Mouse (Mus musculus): Measurements from ENCODE around the gene Micu1. TPM values are rescaled to one million over a fixed set of nuclear protein-coding genes. Genes with fewer than 3 reads are reported as not detected.

Gene Micu1
- polyA plus RNA-seq, 1 experiment from 2014 or later: 26.4 TPM

- H3K9ac ChIP-seq (replicated peaks): 0 out of 2 replicates have a peak overlapping the region, but pooled peaks have one; percentile 30
- H3K27ac ChIP-seq (ENCODE audit: low read depth): peak overlapping the region; percentile 29; the same call in 1 of the 2 replicates
- peak overlapping the region; percentile 42; the same call in 1 of the 2 replicates for H3K4me2 ChIP-seq (ENCODE audit: low read depth, low read length)
- ATAC-seq: peak; percentile 89
- no peak for TF ChIP-seq CTCF (IDR thresholded peaks at IDR 0.05; ENCODE audit: low read depth)
- peak; percentile 85 for TF ChIP-seq EP300 (IDR thresholded peaks at IDR 0.05; ENCODE audit: low read depth)
- DNase-seq: no peak
- peaks cover 33% of the 10 kb centered on the region for H3K36me3 ChIP-seq (replicated peaks; ENCODE audit: insufficient read depth, low read length)
- 0 out of 2 replicates have a peak, but pooled peaks cover 5% of the 10 kb centered on the region for H3K4me1 ChIP-seq (ENCODE audit: insufficient read depth)
- no peaks in the 10 kb centered on the region for H3K9me3 ChIP-seq (ENCODE audit: low read length)
- 45% methylated on average over 3 of the region's 3 CpGs for WGBS (ENCODE audit: insufficient replicate concordance)
- H3K4me3 ChIP-seq (ENCODE audit: low read depth, low read length): no peak overlapping the region
- no peaks in the 10 kb centered on the region for H3K27me3 ChIP-seq (ENCODE audit: insufficient read depth, low read length)
Observed at GRCm38 (mm10) chr10:59793454-59793853, 91.2 kb downstream of the Micu1 start.

- no peaks in the 10 kb centered on the region for H3K27me3 ChIP-seq (ENCODE audit: insufficient read depth, low read length)
- ATAC-seq (no peak), DNase-seq (no peak)
- TF ChIP-seq CTCF (IDR thresholded peaks at IDR 0.05; ENCODE audit: low read depth) (no peak), EP300 (IDR thresholded peaks at IDR 0.05; ENCODE audit: low read depth) (no peak)
- H3K4me2 ChIP-seq (ENCODE audit: low read depth, low read length): no peak overlapping the region
- 90% methylated on average over 7 of the region's 7 CpGs for WGBS (ENCODE audit: insufficient replicate concordance)
- no peak overlapping the region for H3K27ac ChIP-seq (ENCODE audit: low read depth)
- H3K4me1 ChIP-seq (ENCODE audit: insufficient read depth): peaks cover 16% of the 10 kb centered on the region
- no peak overlapping the region for H3K9ac ChIP-seq (replicated peaks)
- no peak overlapping the region for H3K4me3 ChIP-seq (ENCODE audit: low read depth, low read length)
- H3K36me3 ChIP-seq (replicated peaks; ENCODE audit: insufficient read depth, low read length): peaks cover 24% of the 10 kb centered on the region
- H3K9me3 ChIP-seq (ENCODE audit: low read length): no peaks in the 10 kb centered on the region
Observed at GRCm38 (mm10) chr10:59795085-59795484, 92.8 kb downstream of the Micu1 start.

- DNase-seq: no peak
- H3K9me3 ChIP-seq (ENCODE audit: low read length): no peaks in the 10 kb centered on the region
- WGBS (ENCODE audit: insufficient replicate concordance): 94% methylated on average over 4 of the region's 4 CpGs
- H3K4me2 ChIP-seq (ENCODE audit: low read depth, low read length): no peak overlapping the region
- TF ChIP-seq EP300 (IDR thresholded peaks at IDR 0.05; ENCODE audit: low read depth): no peak
- no peak for TF ChIP-seq CTCF (IDR thresholded peaks at IDR 0.05; ENCODE audit: low read depth)
- H3K36me3 ChIP-seq (replicated peaks; ENCODE audit: insufficient read depth, low read length): peaks cover 19% of the 10 kb centered on the region
- no peak overlapping the region for H3K4me3 ChIP-seq (ENCODE audit: low read depth, low read length)
- H3K27me3 ChIP-seq (ENCODE audit: insufficient read depth, low read length): no peaks in the 10 kb centered on the region
- no peak overlapping the region for H3K9ac ChIP-seq (replicated peaks)
- no peak overlapping the region for H3K27ac ChIP-seq (ENCODE audit: low read depth)
- no peak for ATAC-seq
- peaks cover 21% of the 10 kb centered on the region for H3K4me1 ChIP-seq (ENCODE audit: insufficient read depth)
Observed at GRCm38 (mm10) chr10:59795902-59796301, 93.6 kb downstream of the Micu1 start.

DNA sequence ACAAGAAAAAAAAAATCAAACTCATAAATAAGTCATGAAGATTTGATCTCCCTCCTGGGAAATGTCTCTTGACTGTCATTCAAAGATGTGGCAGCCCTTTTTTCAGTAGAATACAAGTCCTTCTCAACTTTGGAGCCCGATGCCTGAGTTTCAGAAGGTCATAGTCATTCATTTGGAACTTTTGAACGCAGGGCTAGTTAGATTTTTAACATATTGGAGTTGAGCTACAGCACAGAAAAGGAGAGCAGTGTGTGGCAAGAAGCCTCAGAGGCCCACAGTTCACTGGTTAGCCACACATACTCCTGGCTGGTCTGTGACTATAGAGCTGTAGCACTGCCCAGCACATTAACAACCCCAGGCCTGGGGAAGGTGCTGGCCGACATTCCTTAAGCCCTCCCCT, 96.1 kb downstream of the Micu1 start:
- no peaks in the 10 kb centered on the region for H3K9me3 ChIP-seq (ENCODE audit: low read length)
- H3K4me2 ChIP-seq (ENCODE audit: low read depth, low read length): no peak overlapping the region
- ATAC-seq (no peak), DNase-seq (no peak)
- no peak overlapping the region for H3K9ac ChIP-seq (replicated peaks)
- no peaks in the 10 kb centered on the region for H3K27me3 ChIP-seq (ENCODE audit: insufficient read depth, low read length)
- H3K27ac ChIP-seq (ENCODE audit: low read depth): no peak overlapping the region
- peaks cover 2% of the 10 kb centered on the region for H3K36me3 ChIP-seq (replicated peaks; ENCODE audit: insufficient read depth, low read length)
- TF ChIP-seq CTCF (IDR thresholded peaks at IDR 0.05; ENCODE audit: low read depth) (no peak), EP300 (IDR thresholded peaks at IDR 0.05; ENCODE audit: low read depth) (no peak)
- peaks cover 24% of the 10 kb centered on the region for H3K4me1 ChIP-seq (ENCODE audit: insufficient read depth)
- WGBS (ENCODE audit: insufficient replicate concordance): 88% methylated on average over 3 of the region's 3 CpGs
- no peak overlapping the region for H3K4me3 ChIP-seq (ENCODE audit: low read depth, low read length)

- H3K4me2 ChIP-seq (ENCODE audit: low read depth, low read length): no peak overlapping the region
- H3K27me3 ChIP-seq (ENCODE audit: insufficient read depth, low read length): no peaks in the 10 kb centered on the region
- H3K9me3 ChIP-seq (ENCODE audit: low read length): no peaks in the 10 kb centered on the region
- DNase-seq (peak; percentile 30), ATAC-seq (no peak)
- peaks cover 23% of the 10 kb centered on the region for H3K4me1 ChIP-seq (ENCODE audit: insufficient read depth)
- no peak overlapping the region for H3K4me3 ChIP-seq (ENCODE audit: low read depth, low read length)
- WGBS (ENCODE audit: insufficient replicate concordance): 75% methylated on average over 13 of the region's 13 CpGs
- H3K9ac ChIP-seq (replicated peaks): no peak overlapping the region
- peaks cover 5% of the 10 kb centered on the region for H3K36me3 ChIP-seq (replicated peaks; ENCODE audit: insufficient read depth, low read length)
- peak overlapping the region; percentile 82; the same call in 1 of the 2 replicates for H3K27ac ChIP-seq (ENCODE audit: low read depth)
- TF ChIP-seq EP300 (IDR thresholded peaks at IDR 0.05; ENCODE audit: low read depth): no peak
- no peak for TF ChIP-seq CTCF (IDR thresholded peaks at IDR 0.05; ENCODE audit: low read depth)
Observed at GRCm38 (mm10) chr10:59799303-59800044, 97.2 kb downstream of the Micu1 start.

DNA sequence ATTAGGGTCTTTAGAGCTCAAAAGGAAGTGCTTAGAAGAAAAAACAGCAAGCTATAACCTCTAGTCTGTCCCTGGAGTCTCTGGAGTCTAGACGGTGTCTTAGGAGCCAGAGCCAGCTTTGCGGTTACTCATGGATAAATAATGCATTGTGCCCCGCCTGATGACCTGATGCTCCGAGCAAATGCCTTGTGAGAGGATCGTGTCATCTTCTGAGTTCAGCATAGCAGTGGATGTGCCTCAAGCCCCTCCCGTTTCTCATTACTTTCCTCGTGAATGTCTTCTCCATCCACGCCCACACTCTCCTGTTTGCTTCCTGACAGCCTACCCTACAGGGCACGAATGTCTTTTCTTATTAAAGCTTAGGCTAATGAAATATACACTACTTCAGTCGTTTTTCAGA, 97.9 kb downstream of the Micu1 start:
- H3K36me3 ChIP-seq (replicated peaks; ENCODE audit: insufficient read depth, low read length): peaks cover 5% of the 10 kb centered on the region
- H3K27ac ChIP-seq (ENCODE audit: low read depth): peak overlapping the region; percentile 82
- H3K9me3 ChIP-seq (ENCODE audit: low read length): no peaks in the 10 kb centered on the region
- WGBS (ENCODE audit: insufficient replicate concordance): 60% methylated on average over 10 of the region's 10 CpGs
- ATAC-seq: no peak
- no peak for TF ChIP-seq CTCF (IDR thresholded peaks at IDR 0.05; ENCODE audit: low read depth)
- TF ChIP-seq EP300 (IDR thresholded peaks at IDR 0.05; ENCODE audit: low read depth): no peak
- H3K27me3 ChIP-seq (ENCODE audit: insufficient read depth, low read length): no peaks in the 10 kb centered on the region
- no peak overlapping the region for H3K9ac ChIP-seq (replicated peaks)
- peaks cover 23% of the 10 kb centered on the region for H3K4me1 ChIP-seq (ENCODE audit: insufficient read depth)
- no peak for DNase-seq
- peak overlapping the region; percentile 29; the same call in 1 of the 2 replicates for H3K4me2 ChIP-seq (ENCODE audit: low read depth, low read length)
- no peak overlapping the region for H3K4me3 ChIP-seq (ENCODE audit: low read depth, low read length)
